Mouse (Mus musculus) neural tube, embryonic 11.5 days (tissue): ENCODE measurements around the gene F3. TPM values are rescaled to one million over a fixed set of nuclear protein-coding genes. Genes with fewer than 3 reads are reported as not detected.

ENCODE experiments used
- ATAC-seq: fragments of 200-750 bp; cut with Nextera tagmentation; 2 replicates; pipeline ENCODE4 v1.8.0; 2017; ENCODE audit warnings: moderate number of reproducible peaks, mild to moderate bottlenecking, moderate TSS enrichment, moderate library complexity; ENCODE audit not compliant: insufficient read depth, low FRiP score, low TSS enrichment
- DNase-seq: peaks from one replicate; pipeline ENCODE4 v3.0.0-alpha.2; 2015; ENCODE audit warnings: low spot score
- H3K27ac ChIP-seq: fragments of 300-500 bp; sonication (generic); 2 replicates; pipeline ENCODE4 v1.5.1; 2014; ENCODE audit warnings: low read depth, mild to moderate bottlenecking, low read length
- H3K27me3 ChIP-seq: fragments of 300-500 bp; sonication (generic); 2 replicates; pipeline ENCODE4 v1.6.1; 2014; ENCODE audit warnings: mild to moderate bottlenecking, low read length, mixed read lengths; ENCODE audit not compliant: control insufficient read depth, insufficient read depth
- H3K36me3 ChIP-seq: fragments of 300-500 bp; sonication (generic); 2 replicates; pipeline ENCODE4 v1.6.1; 2014; ENCODE audit warnings: mild to moderate bottlenecking, low read length, moderate library complexity, mixed read lengths; ENCODE audit not compliant: control insufficient read depth, insufficient read depth
- H3K4me1 ChIP-seq: fragments of 300-500 bp; sonication (generic); 2 replicates; pipeline ENCODE4 v1.6.1; 2014; ENCODE audit warnings: low read length, mixed read lengths; ENCODE audit not compliant: control insufficient read depth, insufficient read depth
- H3K4me2 ChIP-seq: fragments of 300-500 bp; sonication (generic); 2 replicates; pipeline ENCODE4 v1.6.1; 2014; ENCODE audit warnings: low read depth, mild to moderate bottlenecking, moderate library complexity
- H3K4me3 ChIP-seq: fragments of 300-500 bp; sonication (generic); 2 replicates; pipeline ENCODE4 v1.5.1; 2014; ENCODE audit warnings: low read depth, low read length
- H3K9ac ChIP-seq: fragments of 300-500 bp; sonication (generic); 2 replicates; pipeline ENCODE4 v1.6.1; 2014; ENCODE audit warnings: mild to moderate bottlenecking, low read length
- H3K9me3 ChIP-seq: fragments of 300-500 bp; sonication (generic); 2 replicates; pipeline ENCODE4 v1.6.1; 2016; ENCODE audit warnings: low read length; ENCODE audit not compliant: control insufficient read depth
- WGBS: fragments of 180-500 bp; shearing (Covaris S2); extraction: QIAGEN DNeasy Blood & Tissue Kit; methylation state at CpG from one replicate; pipeline ENCODE4 v1.1.7; 2014; 5-methylcytosine and 5-hydroxymethylcytosine counted together
- polyA plus RNA-seq: library from polyadenylated mRNA; unstranded; fragments of >200 nt; fragmentation: Nextera tagmentation; extraction: Ambion mirVana; gene quantifications from 2 replicates; pipeline ENCODE4 v1.2.1, GENCODE M21; 2014

F3 gene
- polyA plus RNA-seq, 1 experiment from 2014 or later = 8.2 TPM

DNA sequence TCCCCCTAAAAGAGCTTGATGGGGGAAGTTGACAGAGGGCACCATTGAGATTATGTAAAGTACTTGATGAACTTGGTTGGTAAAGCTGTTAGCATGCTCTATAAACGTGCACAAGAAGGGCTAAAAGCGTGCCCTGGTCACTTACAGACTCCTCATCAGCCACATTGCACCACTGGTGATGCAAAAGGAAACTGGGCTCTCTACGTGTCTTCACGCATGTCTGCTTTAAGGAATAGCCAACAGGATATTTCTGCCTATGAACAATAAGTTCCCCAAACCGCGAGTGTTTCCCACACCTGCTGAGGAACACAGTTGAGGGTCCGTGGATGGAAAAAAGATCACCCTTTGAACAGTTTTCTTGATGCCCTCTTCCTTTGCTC lies 1.7 kb upstream of the F3 start:
- H3K36me3 ChIP-seq = no peaks in the 10 kb centered on the region
- no peak overlapping the region for H3K9ac ChIP-seq
- no peak overlapping the region for H3K4me2 ChIP-seq
- WGBS = 64% methylated on average over 7 of the region's 7 CpGs
- no peak for DNase-seq
- peaks cover 5% of the 10 kb centered on the region; the same call in 1 of the 2 replicates for H3K27me3 ChIP-seq
- H3K4me1 ChIP-seq = peaks cover 9% of the 10 kb centered on the region; the same call in 1 of the 2 replicates
- H3K9me3 ChIP-seq = no peaks in the 10 kb centered on the region
- H3K27ac ChIP-seq = no peak overlapping the region
- no peak overlapping the region for H3K4me3 ChIP-seq
- no peak for ATAC-seq

DNA sequence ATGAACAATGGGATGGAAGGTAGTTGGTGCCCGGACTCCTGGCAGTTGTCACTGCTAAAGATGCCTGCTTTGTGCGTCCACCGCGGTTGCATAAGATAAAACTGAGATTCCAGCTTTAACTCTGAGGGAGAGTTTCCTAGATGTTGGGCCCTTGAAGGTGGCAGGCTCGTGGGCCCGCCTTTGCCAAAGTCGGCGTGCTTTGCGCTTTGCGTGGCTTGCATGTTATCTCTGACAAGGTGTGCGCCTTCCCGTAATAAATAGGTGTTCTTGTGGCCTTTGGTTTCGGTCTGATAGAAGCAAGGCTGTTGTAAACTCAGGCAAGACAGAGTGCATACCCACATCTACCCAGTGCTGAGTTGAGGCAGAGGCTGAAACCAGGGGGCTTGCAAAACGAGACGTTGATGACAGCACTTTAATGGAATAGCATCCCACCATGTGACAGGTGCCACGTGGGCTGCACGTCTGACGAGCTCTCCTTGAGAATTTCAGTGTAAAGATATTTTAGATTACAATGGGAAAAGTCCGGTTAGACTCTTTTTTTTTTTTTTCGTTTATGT lies 709 bp downstream of the F3 start:
- H3K4me3 ChIP-seq = peak overlapping the region; percentile 62
- 8% methylated on average over 20 of the region's 20 CpGs for WGBS
- peak overlapping the region; percentile 14; the same call in 1 of the 2 replicates for H3K9ac ChIP-seq
- H3K4me1 ChIP-seq = peaks cover 9% of the 10 kb centered on the region; the same call in 1 of the 2 replicates
- peak overlapping the region; percentile 50 for H3K4me2 ChIP-seq
- H3K36me3 ChIP-seq = no peaks in the 10 kb centered on the region
- H3K9me3 ChIP-seq = no peaks in the 10 kb centered on the region
- no peak overlapping the region for H3K27ac ChIP-seq
- DNase-seq = no peak
- peaks cover 5% of the 10 kb centered on the region; the same call in 1 of the 2 replicates for H3K27me3 ChIP-seq
- ATAC-seq = no peak

DNA sequence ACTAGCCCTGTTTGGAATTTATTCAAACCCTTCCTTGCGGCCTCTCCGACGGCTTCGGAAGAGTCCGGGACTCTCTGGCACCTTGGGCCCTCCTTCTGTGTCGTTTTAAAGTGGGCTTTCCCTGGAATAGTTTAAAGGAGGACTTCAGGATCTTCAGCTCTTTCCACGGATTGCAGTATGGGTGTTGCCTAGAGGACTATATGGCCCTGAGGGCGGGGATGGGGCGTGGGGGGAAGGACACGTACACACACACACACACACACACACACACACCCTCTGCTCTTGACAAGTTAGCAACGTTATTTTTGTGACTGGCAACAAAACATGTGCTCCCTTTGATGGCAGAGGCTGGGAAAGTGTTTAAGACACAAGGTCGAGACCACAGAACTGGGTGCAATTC lies 1.2 kb downstream of the F3 start:
- peaks cover 5% of the 10 kb centered on the region; the same call in 1 of the 2 replicates for H3K27me3 ChIP-seq
- H3K27ac ChIP-seq = no peak overlapping the region
- peak overlapping the region; percentile 50 for H3K4me2 ChIP-seq
- no peak for ATAC-seq
- peaks cover 9% of the 10 kb centered on the region; the same call in 1 of the 2 replicates for H3K4me1 ChIP-seq
- peak overlapping the region; percentile 14; the same call in 1 of the 2 replicates for H3K9ac ChIP-seq
- H3K4me3 ChIP-seq = peak overlapping the region; percentile 62
- 36% methylated on average over 12 of the region's 12 CpGs for WGBS
- no peaks in the 10 kb centered on the region for H3K36me3 ChIP-seq
- DNase-seq = no peak
- H3K9me3 ChIP-seq = no peaks in the 10 kb centered on the region

DNA sequence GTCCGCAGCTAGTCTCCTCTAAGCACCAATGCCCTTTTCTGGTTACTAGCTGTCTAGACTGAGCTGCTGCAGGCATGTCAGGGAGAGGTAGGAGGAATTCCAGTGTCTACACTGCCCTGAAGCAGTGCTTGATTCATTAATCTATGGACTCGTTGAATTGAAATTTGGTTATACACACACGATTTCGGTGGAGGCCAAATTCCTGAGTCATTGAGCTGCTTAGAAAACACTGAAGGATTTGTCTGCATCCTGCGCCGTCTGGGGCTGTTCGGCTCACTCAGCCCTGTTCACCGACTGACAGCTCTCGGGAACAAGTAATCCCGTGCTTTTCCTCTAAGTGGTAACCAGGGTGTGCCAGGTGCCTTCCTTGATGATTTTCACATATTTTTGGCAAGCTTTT lies 2.3 kb downstream of the F3 start:
- H3K36me3 ChIP-seq = no peaks in the 10 kb centered on the region
- no peak overlapping the region for H3K4me3 ChIP-seq
- H3K9me3 ChIP-seq = no peaks in the 10 kb centered on the region
- H3K9ac ChIP-seq = no peak overlapping the region
- H3K27me3 ChIP-seq = peaks cover 5% of the 10 kb centered on the region; the same call in 1 of the 2 replicates
- H3K27ac ChIP-seq = no peak overlapping the region
- H3K4me2 ChIP-seq = no peak overlapping the region
- DNase-seq = no peak
- 87% methylated on average over 10 of the region's 10 CpGs for WGBS
- peaks cover 9% of the 10 kb centered on the region; the same call in 1 of the 2 replicates for H3K4me1 ChIP-seq
- ATAC-seq = no peak

DNA sequence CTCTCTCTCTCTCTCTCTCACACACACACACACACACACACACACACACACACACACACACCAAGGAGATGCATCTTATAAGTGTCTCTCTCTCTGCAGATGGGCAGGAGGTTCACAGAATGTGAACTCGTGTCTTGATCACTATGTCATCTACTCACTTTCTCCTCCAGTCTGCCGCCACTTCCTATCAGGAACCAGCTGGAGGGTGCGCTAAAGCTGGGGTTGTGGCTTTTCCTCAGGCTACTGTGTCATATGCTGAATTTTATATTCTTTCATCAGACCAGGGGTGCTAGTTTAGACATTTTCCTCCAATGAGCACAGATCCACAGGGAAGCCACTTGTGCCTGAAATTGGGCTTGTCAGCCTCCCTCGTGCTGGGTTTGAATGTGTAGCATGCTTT lies 6.3 kb downstream of the F3 start:
- DNase-seq = no peak
- Histone ChIP-seq H3K4me3 (no peak overlapping the region), H3K4me2 (no peak overlapping the region), H3K27ac (no peak overlapping the region), H3K9me3 (no peaks in the 10 kb centered on the region), H3K36me3 (0 out of 2 replicates have a peak, but pooled peaks cover 2% of the 10 kb centered on the region), H3K9ac (no peak overlapping the region), H3K27me3 (no peaks in the 10 kb centered on the region), H3K4me1 (no peaks in the 10 kb centered on the region)
- WGBS = 92% methylated on average over 4 of the region's 4 CpGs
- ATAC-seq = no peak

DNA sequence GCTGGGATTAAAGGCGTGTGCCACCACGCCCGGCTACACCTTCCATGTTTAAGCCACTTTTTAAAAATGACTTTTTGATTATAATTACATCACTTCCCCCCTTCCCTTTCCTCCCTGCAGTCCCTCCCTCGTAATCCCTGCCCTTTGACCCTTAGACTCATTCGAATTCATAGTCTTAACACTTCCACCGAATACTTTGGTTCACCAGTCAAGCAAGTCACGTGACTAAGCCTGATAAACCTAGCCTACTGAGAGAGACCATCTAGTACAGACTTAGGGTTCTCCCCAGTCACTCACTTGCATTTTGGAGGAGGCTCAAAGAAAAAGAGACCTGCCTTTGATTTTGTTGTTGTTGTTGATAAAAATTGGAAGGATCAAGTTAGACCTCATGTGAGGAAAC lies 12.2 kb downstream of the F3 start:
- Histone ChIP-seq H3K36me3 (0 out of 2 replicates have a peak, but pooled peaks cover 2% of the 10 kb centered on the region), H3K27ac (no peak overlapping the region), H3K4me2 (no peak overlapping the region), H3K4me3 (no peak overlapping the region), H3K4me1 (peaks cover 3% of the 10 kb centered on the region; the same call in 1 of the 2 replicates), H3K9ac (no peak overlapping the region), H3K27me3 (no peaks in the 10 kb centered on the region), H3K9me3 (no peaks in the 10 kb centered on the region)
- 81% methylated on average over 7 of the region's 7 CpGs for WGBS
- DNase-seq = no peak
- ATAC-seq = no peak

DNA sequence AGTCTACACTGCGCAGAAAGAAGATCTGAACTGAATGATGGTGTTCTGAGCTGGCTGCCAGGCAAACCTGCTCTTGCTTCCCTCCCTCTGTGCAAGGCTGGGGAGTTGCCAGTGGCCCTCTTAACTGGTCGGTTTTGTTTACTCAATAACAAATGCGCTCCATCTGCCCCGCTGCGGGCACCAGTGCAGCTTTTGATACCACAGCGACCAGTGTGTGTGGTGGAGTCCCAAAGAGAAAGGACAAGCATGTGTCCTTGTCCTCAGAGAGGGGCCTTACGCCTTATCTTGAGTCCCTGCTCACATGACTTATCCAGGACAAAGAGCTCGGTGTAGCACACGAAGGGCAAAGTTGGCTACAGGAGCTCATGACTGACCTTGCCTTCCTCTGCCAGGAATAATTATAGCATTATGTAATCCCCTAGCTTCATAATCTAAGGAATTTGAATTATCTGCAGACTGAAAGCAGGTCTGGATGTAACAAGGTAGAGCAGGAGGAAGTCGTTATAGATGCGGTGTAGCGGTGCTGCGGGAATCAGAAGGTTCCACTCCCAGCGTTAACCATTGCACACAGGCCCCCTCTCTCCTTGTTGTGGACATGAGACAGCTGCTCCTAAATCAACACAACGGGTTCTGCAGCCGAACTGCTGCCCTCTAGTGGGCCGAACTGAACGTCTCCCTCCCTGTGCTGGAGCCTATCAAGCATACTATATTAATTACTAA lies 12.8 kb downstream of the F3 start:
- Histone ChIP-seq H3K27ac (no peak overlapping the region), H3K27me3 (no peaks in the 10 kb centered on the region), H3K9me3 (no peaks in the 10 kb centered on the region), H3K4me1 (peaks cover 3% of the 10 kb centered on the region; the same call in 1 of the 2 replicates), H3K4me2 (no peak overlapping the region), H3K36me3 (0 out of 2 replicates have a peak, but pooled peaks cover 2% of the 10 kb centered on the region), H3K9ac (no peak overlapping the region), H3K4me3 (no peak overlapping the region)
- 39% methylated on average over 18 of the region's 18 CpGs for WGBS
- DNase-seq (peak; percentile 82), ATAC-seq (peak; percentile 77)

DNA sequence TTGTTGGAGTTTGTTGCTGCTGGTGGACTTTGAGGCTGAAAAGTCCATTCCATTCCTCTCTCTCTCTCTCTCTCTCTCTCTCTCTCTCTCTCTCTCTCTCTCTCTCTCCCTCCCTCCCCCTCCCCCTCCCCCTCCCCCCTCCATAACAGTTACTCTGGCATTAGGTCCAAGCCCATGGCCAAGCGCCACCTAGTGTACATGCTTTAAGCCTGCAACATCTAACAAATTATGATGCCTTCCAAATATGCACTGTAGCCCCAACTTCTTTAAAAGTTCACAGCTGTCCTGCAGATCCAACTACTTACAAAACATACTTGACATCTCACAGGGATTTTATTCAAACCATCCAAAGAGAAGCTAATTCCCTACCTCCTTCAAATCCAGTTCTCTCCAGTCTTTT lies 14.1 kb downstream of the F3 start:
- H3K36me3 ChIP-seq = 0 out of 2 replicates have a peak, but pooled peaks cover 2% of the 10 kb centered on the region
- H3K4me2 ChIP-seq = no peak overlapping the region
- no peak overlapping the region for H3K9ac ChIP-seq
- peaks cover 3% of the 10 kb centered on the region; the same call in 1 of the 2 replicates for H3K4me1 ChIP-seq
- no peak for DNase-seq
- no peak overlapping the region for H3K27ac ChIP-seq
- no peaks in the 10 kb centered on the region for H3K9me3 ChIP-seq
- no peak for ATAC-seq
- no peak overlapping the region for H3K4me3 ChIP-seq
- WGBS = 10% methylated on average over 1 of the region's 1 CpGs
- H3K27me3 ChIP-seq = no peaks in the 10 kb centered on the region
